Comparison of ENCODE assay signal across 11 mouse cellular contexts in the genomic region with DNA sequence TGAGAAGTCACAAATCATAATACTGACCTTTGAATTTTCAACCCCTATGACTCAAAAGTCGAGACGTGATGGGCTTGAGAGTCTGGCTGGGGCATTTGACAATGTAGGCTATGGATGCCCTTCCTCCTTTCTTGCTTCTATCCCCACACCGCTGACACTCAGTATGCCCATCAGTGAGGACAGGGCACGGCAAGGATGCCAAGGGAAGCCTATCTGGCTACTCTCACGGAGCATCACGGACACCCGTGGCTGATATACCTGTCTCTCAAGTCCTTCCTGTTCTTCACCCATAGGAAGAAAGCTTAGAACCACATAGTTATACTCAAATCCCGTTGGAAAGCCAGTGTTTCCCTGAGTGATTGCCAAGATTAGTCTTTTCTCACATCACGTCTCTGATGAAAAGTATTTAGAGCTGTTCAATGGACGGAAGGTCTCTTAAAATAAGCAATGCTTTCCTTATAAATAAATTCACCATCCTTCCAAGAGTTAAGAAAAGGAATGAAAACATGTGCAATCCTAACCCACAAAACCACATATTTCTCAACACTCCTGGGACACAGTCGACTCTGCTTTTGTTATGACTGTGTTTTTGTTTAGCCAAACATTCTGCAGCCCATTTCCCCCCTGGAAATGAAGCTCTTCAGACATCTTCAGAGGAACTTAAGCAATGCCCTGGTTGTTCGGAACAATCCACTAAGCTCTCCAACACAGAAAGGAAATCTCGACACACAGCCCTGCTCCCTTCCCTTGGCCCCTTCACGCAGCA.
DNase-seq lines count a peak whose midpoint lies in the region; ATAC-seq and TF ChIP-seq lines count a peak whose summit lies in the region.
"Had no signal": no experiment of that assay in that cellular context is flagged by ENCODE, and none has a peak within 500 bp of the region (broad histone marks: within the 10 kb centered on the region; RNA-seq: fewer than 3 reads in every experiment).

No protein-coding gene starts in this region.

- H3K4me1 ChIP-seq in bone marrow macrophage, adult 2 months (ENCODE audit: control insufficient read depth, insufficient read depth, low read length) = peaks cover 25% of the 10 kb centered on the region
- H3K4me1 ChIP-seq in lung, embryonic 14.5 days (ENCODE audit: insufficient read depth) = peaks cover 3% of the 10 kb centered on the region; the same call in 1 of the 2 replicates
- H3K4me1 ChIP-seq: megakaryocyte, embryonic 14.5 days; neural tube, embryonic 13.5 days had no signal

- intact Hi-C loops in heart, postnatal 10 days (cut with DNase I) = no loop called here

- no peaks in the 10 kb centered on the region for H3K9me3 ChIP-seq in lung, embryonic 14.5 days (ENCODE audit: low read depth, low read length)
- H3K9me3 ChIP-seq: neural tube, embryonic 13.5 days had no signal

- DNase-seq in heart, postnatal 10 days = peak; percentile 44 to 53
- DNase-seq in heart, postnatal 4 days = no peak
- DNase-seq in lung, embryonic 14.5 days = peak; percentile 55
- DNase-seq in adrenal gland, adult 8-10 months = no peak
- DNase-seq in urinary bladder, postnatal 10 days (ENCODE audit: low spot score) = no peak
- DNase-seq: cerebellum, adult 9-10 months had no signal

- 56% methylated on average over 14 of the region's 14 CpGs for WGBS in lung, embryonic 14.5 days

- no peak for TF ChIP-seq POLR2A in bone marrow macrophage, adult 2 months (IDR thresholded peaks at IDR 0.05; ENCODE audit: borderline replicate concordance, low read depth, low read length)
- TF ChIP-seq POLR2A in myocyte (IDR thresholded peaks at IDR 0.05; ENCODE audit: insufficient read length, low read depth) = no peak

- ATAC-seq in lung, embryonic 14.5 days (ENCODE audit: insufficient read depth) = no peak
- ATAC-seq: intestine, postnatal 0 days had no signal

- no peak overlapping the region for H3ac ChIP-seq in myocyte (ENCODE audit: control insufficient read depth, insufficient read length)

- no peak overlapping the region for H3K4me2 ChIP-seq in lung, embryonic 14.5 days
- peak overlapping the region; percentile 18 for H3K4me2 ChIP-seq in myocyte (ENCODE audit: low read depth)
- H3K4me2 ChIP-seq: neural tube, embryonic 13.5 days had no signal

- no peaks in the 10 kb centered on the region for H3K27me3 ChIP-seq in lung, embryonic 14.5 days (ENCODE audit: insufficient read depth, low read length)
- no peaks in the 10 kb centered on the region for H3K27me3 ChIP-seq in myocyte (ENCODE audit: control insufficient read depth, insufficient read depth, insufficient read length)
- H3K27me3 ChIP-seq: neural tube, embryonic 13.5 days had no signal

- H3K4me3 ChIP-seq in bone marrow macrophage, adult 2 months (ENCODE audit: insufficient read depth, low read length) = no peak overlapping the region
- H3K4me3 ChIP-seq in lung, embryonic 14.5 days (ENCODE audit: low read depth, low read length) = no peak overlapping the region
- H3K4me3 ChIP-seq in myocyte = no peak overlapping the region
- H3K4me3 ChIP-seq: megakaryocyte, embryonic 14.5 days; neural tube, embryonic 13.5 days had no signal

- no peaks in the 10 kb centered on the region for H3K79me2 ChIP-seq in myocyte (ENCODE audit: control insufficient read depth, insufficient read depth)

- TF ChIP-seq CTCF in bone marrow macrophage, adult 2 months (IDR thresholded peaks at IDR 0.05; ENCODE audit: low read depth, low read length) = no peak
- no peak for TF ChIP-seq CTCF in lung, embryonic 14.5 days (IDR thresholded peaks at IDR 0.05; ENCODE audit: low read depth)

- H3K27ac ChIP-seq in bone marrow macrophage, adult 2 months (ENCODE audit: insufficient read depth, low read depth, low read length) = peak overlapping the region; percentile 63
- no peak overlapping the region for H3K27ac ChIP-seq in lung, embryonic 14.5 days (ENCODE audit: low read depth)
- H3K27ac ChIP-seq: neural tube, embryonic 13.5 days had no signal

- H3K9ac ChIP-seq in lung, embryonic 14.5 days = no peak overlapping the region
- H3K9ac ChIP-seq: neural tube, embryonic 13.5 days had no signal

- no peaks in the 10 kb centered on the region for H3K36me3 ChIP-seq in lung, embryonic 14.5 days (ENCODE audit: insufficient read depth)
- H3K36me3 ChIP-seq in myocyte (ENCODE audit: control insufficient read depth, insufficient read depth) = no peaks in the 10 kb centered on the region
- H3K36me3 ChIP-seq: neural tube, embryonic 13.5 days had no signal

TF ChIP-seq in myocyte, 11 proteins besides CTCF, POLR2A, EP300 and RAD21:
- TF ChIP-seq CEBPB (IDR thresholded peaks at IDR 0.05; ENCODE audit: insufficient read depth, poor library complexity, severe bottlenecking) (peak; percentile 59; the same call in 1 of the 2 replicates), SRF (IDR thresholded peaks at IDR 0.05; ENCODE audit: control insufficient read depth, insufficient read length, low read depth) (no peak)

Comparison
In these comparisons a context has a peak if more than half of its experiments do, and no peak if none do; other contexts are left out.
1. DNase-seq: peak in heart, postnatal 10 days (2 of 2) and lung, embryonic 14.5 days (single experiment); none in heart, postnatal 4 days (single experiment), adrenal gland, adult 8-10 months (single experiment) and urinary bladder, postnatal 10 days (single experiment).